Mouse (Mus musculus) CH12.LX (cell line): ENCODE results near the gene Mms19.

Source experiments
- CTCF ChIP-seq, 2 experiments: IDR thresholded peaks in 1 of 2; conservative IDR thresholded peaks in 1 of 2; 2 replicates each; pipeline ENCODE4 v1.5.1; 2011 to 2012; ENCODE audit warnings: low read depth in 2 of 2, low read length in 2 of 2, improper control_type of control experiment in 1 of 2, inconsistent platforms in 1 of 2, mild to moderate bottlenecking in 1 of 2, moderate library complexity in 1 of 2
- NRF1 ChIP-seq: IDR thresholded peaks from 2 replicates; pipeline ENCODE4 v1.6.1; 2014; ENCODE audit warnings: low read depth, mild to moderate bottlenecking, inconsistent platforms, low read length, improper control_type of control experiment, moderate library complexity
- POLR2A ChIP-seq: IDR thresholded peaks from 2 replicates; pipeline ENCODE4 v1.6.1; 2011; ENCODE audit warnings: low read depth, mild to moderate bottlenecking, improper control_type of control experiment, low read length

DNA sequence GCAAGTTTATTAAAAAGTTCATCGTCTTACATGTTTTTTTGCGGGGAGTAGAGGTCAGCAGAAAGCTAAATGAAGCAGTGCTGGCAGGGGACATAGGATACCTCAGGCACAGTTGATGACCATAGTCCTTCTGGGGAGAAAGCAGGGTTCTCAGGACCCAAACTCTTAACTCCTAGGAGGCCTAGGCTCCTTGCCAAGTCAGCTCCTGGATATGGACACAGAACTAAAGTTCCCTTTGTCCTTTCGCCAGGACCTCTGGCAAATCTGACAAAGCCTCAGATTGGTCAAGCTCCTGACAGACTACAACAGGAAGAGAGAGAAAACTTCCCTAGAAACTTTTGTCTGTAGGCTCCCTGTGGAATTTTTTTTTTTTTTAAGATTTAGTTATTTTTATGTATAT lies 72.2 kb downstream of the Mms19 start:
- no peak for TF ChIP-seq POLR2A
- no peak for TF ChIP-seq CTCF (conservative IDR thresholded peaks at IDR 0.05 in 1 of 2, IDR thresholded peaks at IDR 0.05 in 1 of 2; ENCODE audit: low read depth in 2 of 2, low read length in 2 of 2)
- TF ChIP-seq NRF1: no peak
